Mouse (Mus musculus) intestine, embryonic 16.5 days (tissue): ENCODE measurements around the gene Slc25a18. TPM values are rescaled to one million over a fixed set of nuclear protein-coding genes. Genes with fewer than 3 reads are reported as not detected.

ENCODE experiments used
- ATAC-seq: fragments of 200-750 bp; cut with Nextera tagmentation; 2 replicates; pipeline ENCODE4 v1.8.0; 2017; ENCODE audit warnings: moderate TSS enrichment, moderate library complexity
- H3K27ac ChIP-seq: fragments of 300-500 bp; sonication (generic); 2 replicates; pipeline ENCODE4 v1.5.1; 2014; ENCODE audit warnings: mild to moderate bottlenecking, low read length
- H3K27me3 ChIP-seq: fragments of 300-500 bp; sonication (generic); replicated peaks from 2 replicates; pipeline ENCODE4 v1.6.1; 2014; ENCODE audit warnings: low read length, control low read depth, mixed read lengths; ENCODE audit not compliant: control insufficient read depth, insufficient read depth
- H3K36me3 ChIP-seq: fragments of 300-500 bp; sonication (generic); 2 replicates; pipeline ENCODE4 v1.6.1; 2014; ENCODE audit warnings: low read length, control low read depth; ENCODE audit not compliant: control insufficient read depth, insufficient read depth
- H3K4me1 ChIP-seq: fragments of 300-500 bp; sonication (generic); 2 replicates; pipeline ENCODE4 v1.6.1; 2014; ENCODE audit warnings: low read length, control low read depth, mixed read lengths; ENCODE audit not compliant: control insufficient read depth, insufficient read depth
- H3K4me2 ChIP-seq: fragments of 300-500 bp; sonication (generic); 2 replicates; pipeline ENCODE4 v1.6.1; 2014; ENCODE audit warnings: low read depth, low read length, control low read depth
- H3K4me3 ChIP-seq: fragments of 300-500 bp; sonication (generic); 2 replicates; pipeline ENCODE4 v1.5.1; 2014; ENCODE audit warnings: mild to moderate bottlenecking, low read length
- H3K9ac ChIP-seq: fragments of 300-500 bp; sonication (generic); 2 replicates; pipeline ENCODE4 v1.6.1; 2014; ENCODE audit warnings: low read depth, low read length
- H3K9me3 ChIP-seq: fragments of 300-500 bp; sonication (generic); 2 replicates; pipeline ENCODE4 v1.6.1; 2016; ENCODE audit warnings: low read length, control low read depth; ENCODE audit not compliant: control insufficient read depth
- WGBS: fragments of 180-500 bp; shearing (Covaris S2); extraction: QIAGEN DNeasy Blood & Tissue Kit; methylation state at CpG from one replicate; pipeline ENCODE4 v1.1.7; 2014; 5-methylcytosine and 5-hydroxymethylcytosine counted together
- polyA plus RNA-seq: library from polyadenylated mRNA; unstranded; fragments of >200 nt; fragmentation: Nextera tagmentation; extraction: Ambion mirVana; gene quantifications from 2 replicates; pipeline ENCODE4 v1.2.1, GENCODE M21; 2015

Gene Slc25a18
- not detected in 2 replicates for polyA plus RNA-seq

DNA sequence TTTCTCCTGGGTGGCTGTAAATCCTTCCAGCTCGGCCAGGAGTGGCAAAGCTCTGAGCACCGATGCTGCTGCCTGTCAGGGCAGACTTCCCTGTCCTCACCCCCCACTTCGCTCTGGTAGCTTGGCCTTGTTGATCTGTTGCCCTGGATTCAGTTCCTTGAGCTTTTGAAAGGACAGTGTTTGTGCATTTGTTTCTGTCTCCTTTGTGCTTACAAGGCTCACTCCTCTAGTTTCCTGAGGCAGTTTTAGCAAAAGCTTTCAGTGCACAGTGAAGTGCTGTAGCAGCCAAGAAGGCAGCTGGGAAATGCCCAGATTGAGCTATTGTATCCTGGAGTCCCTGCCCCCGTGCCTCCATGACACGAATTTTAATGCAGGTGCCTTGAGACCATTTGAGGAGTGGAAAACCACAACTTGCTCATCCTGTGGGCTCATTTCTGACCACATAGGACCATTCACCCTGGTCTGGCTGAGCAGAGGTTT is at the start of gene Slc25a18:
Gene Slc25a18 (plus strand): TSS at position 430 of the 480 bp plus-strand sequence.
- Histone ChIP-seq H3K4me3 (no peak within 1 kb of the TSS), H3K27ac (no peak within 1 kb of the TSS), H3K36me3 (no peaks in the 10 kb centered on the region), H3K27me3 (no peaks in the 10 kb centered on the region), H3K4me1 (peaks cover 3% of the 10 kb centered on the region; the same call in 1 of the 2 replicates), H3K4me2 (no peak within 1 kb of the TSS), H3K9ac (no peak within 1 kb of the TSS), H3K9me3 (no peaks in the 10 kb centered on the region)
- WGBS: 61% methylated on average over 5 of the region's 5 CpGs
- ATAC-seq: no peak

GRCm38 (mm10) chr6:120725986-120726385 is 47.4 kb upstream of the Slc25a18 start:
- H3K4me3 ChIP-seq: no peak overlapping the region
- no peaks in the 10 kb centered on the region for H3K4me1 ChIP-seq
- H3K27me3 ChIP-seq: no peaks in the 10 kb centered on the region
- no peaks in the 10 kb centered on the region for H3K9me3 ChIP-seq
- ATAC-seq: no peak
- WGBS: 30% methylated on average over 2 of the region's 2 CpGs
- no peaks in the 10 kb centered on the region for H3K36me3 ChIP-seq
- no peak overlapping the region for H3K4me2 ChIP-seq
- H3K9ac ChIP-seq: no peak overlapping the region
- H3K27ac ChIP-seq: no peak overlapping the region

- no peak overlapping the region for H3K27ac ChIP-seq
- no peaks in the 10 kb centered on the region for H3K27me3 ChIP-seq
- H3K4me3 ChIP-seq: no peak overlapping the region
- no peaks in the 10 kb centered on the region for H3K9me3 ChIP-seq
- no peak overlapping the region for H3K4me2 ChIP-seq
- no peak overlapping the region for H3K9ac ChIP-seq
- H3K36me3 ChIP-seq: no peaks in the 10 kb centered on the region
- ATAC-seq: no peak
- WGBS: 80% methylated on average over 3 of the region's 3 CpGs
- H3K4me1 ChIP-seq: no peaks in the 10 kb centered on the region
Measured at GRCm38 (mm10) chr6:120736011-120736410, 37.4 kb upstream of the Slc25a18 start.

GRCm38 (mm10) chr6:120736566-120736965 is 36.8 kb upstream of the Slc25a18 start:
- 66% methylated on average over 3 of the region's 3 CpGs for WGBS

GRCm38 (mm10) chr6:120743130-120743529 is 30.2 kb upstream of the Slc25a18 start:
- WGBS: 72% methylated on average over 2 of the region's 2 CpGs
- H3K4me1 ChIP-seq: no peaks in the 10 kb centered on the region
- no peak overlapping the region for H3K4me2 ChIP-seq
- no peak for ATAC-seq
- no peaks in the 10 kb centered on the region for H3K27me3 ChIP-seq
- no peak overlapping the region for H3K9ac ChIP-seq
- H3K4me3 ChIP-seq: no peak overlapping the region
- no peaks in the 10 kb centered on the region for H3K36me3 ChIP-seq
- H3K9me3 ChIP-seq: no peaks in the 10 kb centered on the region
- no peak overlapping the region for H3K27ac ChIP-seq

More at GRCm38 (mm10) chr6:120736566-120736965, 36.8 kb upstream of the Slc25a18 start:
- peak; percentile 67; the same call in 1 of the 2 replicates for ATAC-seq
- H3K9me3 ChIP-seq: no peaks in the 10 kb centered on the region
- no peaks in the 10 kb centered on the region for H3K36me3 ChIP-seq
- H3K4me2 ChIP-seq: no peak overlapping the region
- H3K27me3 ChIP-seq: no peaks in the 10 kb centered on the region
- H3K9ac ChIP-seq: no peak overlapping the region
- H3K4me3 ChIP-seq: no peak overlapping the region
- H3K4me1 ChIP-seq: no peaks in the 10 kb centered on the region
- H3K27ac ChIP-seq: no peak overlapping the region

DNA sequence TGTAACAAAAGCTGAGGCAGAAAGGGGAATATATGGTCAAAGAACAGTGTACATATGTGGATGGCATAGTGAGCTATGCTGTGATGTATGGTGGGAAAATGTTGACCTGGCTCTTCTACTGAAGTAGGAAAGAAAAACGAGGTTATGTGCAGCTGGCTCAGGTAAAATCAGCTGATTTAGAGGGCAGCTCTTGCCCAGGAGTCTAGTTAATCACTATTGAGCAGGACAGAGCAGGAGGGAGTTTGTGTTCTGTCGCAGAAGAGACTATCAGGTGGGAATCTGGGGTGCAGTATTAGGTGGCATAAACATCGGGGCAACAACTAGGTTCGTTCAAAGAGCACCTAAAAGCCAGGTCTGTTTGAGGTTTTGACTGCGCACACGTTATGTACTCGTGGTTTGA is 29.1 kb upstream of the Slc25a18 start:
- 81% methylated on average over 7 of the region's 7 CpGs for WGBS

GRCm38 (mm10) chr6:120746416-120746815 is 27.0 kb upstream of the Slc25a18 start:
- ATAC-seq: no peak
- 82% methylated on average over 2 of the region's 2 CpGs for WGBS
- no peaks in the 10 kb centered on the region for H3K27me3 ChIP-seq

More for the DNA sequence above, 29.1 kb upstream of the Slc25a18 start:
- no peak overlapping the region for H3K4me2 ChIP-seq
- H3K27ac ChIP-seq: no peak overlapping the region
- no peak overlapping the region for H3K9ac ChIP-seq
- no peak overlapping the region for H3K4me3 ChIP-seq
- H3K9me3 ChIP-seq: no peaks in the 10 kb centered on the region
- H3K36me3 ChIP-seq: no peaks in the 10 kb centered on the region
- no peaks in the 10 kb centered on the region for H3K4me1 ChIP-seq
- no peaks in the 10 kb centered on the region for H3K27me3 ChIP-seq
- no peak for ATAC-seq

DNA sequence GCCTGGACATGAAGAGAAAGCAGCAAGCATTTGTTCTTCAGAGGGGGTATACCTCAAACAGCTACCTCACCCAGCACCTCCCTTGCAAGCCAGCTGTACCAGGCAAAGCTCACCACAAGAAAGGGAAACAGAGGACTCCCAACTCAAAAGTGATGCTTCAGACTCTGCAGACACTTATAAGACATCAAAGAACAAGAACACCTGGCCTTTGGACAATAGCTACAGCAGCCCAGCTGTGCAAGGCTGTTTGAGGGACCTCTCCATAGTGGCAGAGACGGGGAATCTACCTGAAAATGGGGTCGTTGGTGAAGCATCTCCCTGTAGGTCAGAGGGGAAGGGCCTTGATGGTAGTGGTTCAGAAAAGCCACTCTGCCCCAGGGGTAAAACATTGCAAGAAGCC is 12.2 kb upstream of the Slc25a18 start:
- Histone ChIP-seq H3K36me3 (no peaks in the 10 kb centered on the region), H3K9me3 (no peaks in the 10 kb centered on the region), H3K9ac (no peak overlapping the region), H3K4me1 (no peaks in the 10 kb centered on the region), H3K27ac (no peak overlapping the region), H3K4me2 (no peak overlapping the region), H3K4me3 (no peak overlapping the region), H3K27me3 (no peaks in the 10 kb centered on the region)
- ATAC-seq: no peak
- WGBS: 84% methylated on average over 2 of the region's 2 CpGs

More at GRCm38 (mm10) chr6:120746416-120746815, 27.0 kb upstream of the Slc25a18 start:
- Histone ChIP-seq H3K9ac (no peak overlapping the region), H3K9me3 (no peaks in the 10 kb centered on the region), H3K4me2 (no peak overlapping the region), H3K27ac (no peak overlapping the region), H3K4me1 (no peaks in the 10 kb centered on the region), H3K36me3 (no peaks in the 10 kb centered on the region), H3K4me3 (no peak overlapping the region)

DNA sequence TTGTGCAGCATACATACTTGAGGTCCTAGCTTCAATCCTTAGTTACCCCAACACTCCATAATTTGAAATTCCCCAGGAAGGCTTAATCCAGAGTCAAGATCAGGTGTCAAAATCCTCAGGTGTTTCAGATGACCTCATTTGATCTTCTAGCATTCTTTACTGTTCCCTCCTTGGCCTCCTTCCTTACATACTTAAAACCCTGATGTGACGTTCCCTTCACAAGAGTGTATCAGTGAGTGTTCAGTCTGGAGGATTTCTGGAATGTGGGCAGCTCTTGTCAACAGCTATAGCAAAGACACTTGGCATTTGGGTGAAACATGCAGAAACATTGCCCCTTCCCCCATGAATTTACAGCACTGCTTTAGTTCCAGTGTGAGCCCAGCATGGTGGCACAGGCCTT is 3.4 kb upstream of the Slc25a18 start:
- peaks cover 3% of the 10 kb centered on the region; the same call in 1 of the 2 replicates for H3K4me1 ChIP-seq
- H3K27me3 ChIP-seq: no peaks in the 10 kb centered on the region
- no peaks in the 10 kb centered on the region for H3K9me3 ChIP-seq
- no peaks in the 10 kb centered on the region for H3K36me3 ChIP-seq
- 93% methylated on average over 1 of the region's 1 CpGs for WGBS
- no peak for ATAC-seq
- H3K9ac ChIP-seq: no peak overlapping the region
- H3K4me3 ChIP-seq: no peak overlapping the region
- H3K4me2 ChIP-seq: no peak overlapping the region
- no peak overlapping the region for H3K27ac ChIP-seq

- Histone ChIP-seq H3K4me3 (no peak overlapping the region), H3K4me2 (no peak overlapping the region), H3K9ac (no peak overlapping the region), H3K27ac (no peak overlapping the region), H3K9me3 (no peaks in the 10 kb centered on the region), H3K4me1 (peaks cover 3% of the 10 kb centered on the region; the same call in 1 of the 2 replicates), H3K27me3 (no peaks in the 10 kb centered on the region), H3K36me3 (no peaks in the 10 kb centered on the region)
- no peak for ATAC-seq
- WGBS: 84% methylated on average over 1 of the region's 1 CpGs
Measured at GRCm38 (mm10) chr6:120771366-120771765, 2.0 kb upstream of the Slc25a18 start.
